Mouse (Mus musculus): ENCODE measurements at regions not wholly inside any gene's neighbourhood (a gene's known extent, or its start where the extent isn't known, plus 50 kb on each side); places are given as distances from the start of the nearest gene placed in this dataset.

GRCm38 (mm10) chr13:6829882-6830281 is 181.3 kb upstream of the Pfkp start:
- no peak for TF ChIP-seq CTCF (IDR thresholded peaks at IDR 0.05; ENCODE audit: low read depth)
- TF ChIP-seq EP300 (IDR thresholded peaks at IDR 0.05; ENCODE audit: low read depth), result no peak
